Comparison of ENCODE assay signal across 8 mouse cellular contexts in genomic region chr6:31217060-31217541, GRCm38 (mm10).
DNase-seq lines count a peak whose midpoint lies in the region; ATAC-seq and TF ChIP-seq lines count a peak whose summit lies in the region.

No protein-coding gene starts in this region.

- peak overlapping the region; percentile 69 for H3K27ac ChIP-seq in bone marrow macrophage, adult 2 months (ENCODE audit: insufficient read depth, low read depth, low read length)
- H3K27ac ChIP-seq in intestine, postnatal 0 days (ENCODE audit: low read depth, low read length) = peak overlapping the region; percentile 11; the same call in 1 of the 2 replicates
- no peak overlapping the region for H3K27ac ChIP-seq in liver, embryonic 11.5 days (ENCODE audit: low read depth, low read length)
- peak overlapping the region; percentile 99 for H3K27ac ChIP-seq in olfactory bulb, adult 2 months (ENCODE audit: insufficient read depth, low read depth, low read length)

- peaks cover 18% of the 10 kb centered on the region for H3K4me1 ChIP-seq in lung, adult 2 months (ENCODE audit: control insufficient read depth, insufficient read depth, low read length)
- H3K4me1 ChIP-seq in bone marrow macrophage, adult 2 months (ENCODE audit: control insufficient read depth, insufficient read depth, low read length) = peaks cover 19% of the 10 kb centered on the region
- peaks cover 9% of the 10 kb centered on the region; the same call in 1 of the 2 replicates for H3K4me1 ChIP-seq in intestine, postnatal 0 days (replicated peaks; ENCODE audit: control insufficient read depth, insufficient read depth, low read length)
- H3K4me1 ChIP-seq in liver, embryonic 11.5 days (replicated peaks; ENCODE audit: control insufficient read depth, insufficient read depth, low read length) = peaks cover 18% of the 10 kb centered on the region
- peaks cover 9% of the 10 kb centered on the region; the same call in 1 of the 2 replicates for H3K4me1 ChIP-seq in olfactory bulb, adult 2 months (ENCODE audit: control insufficient read depth, insufficient read depth, low read length)

- WGBS in lung, adult 2 months = under 1% methylated on average over 20 of the region's 20 CpGs
- WGBS in intestine, postnatal 0 days = under 1% methylated on average over 20 of the region's 20 CpGs
- WGBS in liver, embryonic 11.5 days = 2% methylated on average over 20 of the region's 20 CpGs
- under 1% methylated on average over 20 of the region's 20 CpGs for WGBS in olfactory bulb, adult 2 months

- H3K27me3 ChIP-seq in intestine, postnatal 0 days (replicated peaks; ENCODE audit: control insufficient read depth, insufficient read depth, low read length) = peaks cover 47% of the 10 kb centered on the region
- peaks cover 61% of the 10 kb centered on the region for H3K27me3 ChIP-seq in liver, embryonic 11.5 days (replicated peaks; ENCODE audit: control insufficient read depth, insufficient read depth, low read length)

- H3K9ac ChIP-seq in intestine, postnatal 0 days (ENCODE audit: low read depth, low read length) = peak overlapping the region; percentile 38; the same call in 1 of the 2 replicates
- no peak overlapping the region for H3K9ac ChIP-seq in liver, embryonic 11.5 days (ENCODE audit: low read depth, low read length)

- peak overlapping the region; percentile 100 for H3K4me2 ChIP-seq in intestine, postnatal 0 days (replicated peaks; ENCODE audit: low read depth)
- peak overlapping the region; percentile 100 for H3K4me2 ChIP-seq in liver, embryonic 11.5 days

- no peaks in the 10 kb centered on the region for H3K9me3 ChIP-seq in intestine, postnatal 0 days (ENCODE audit: control insufficient read depth)
- H3K9me3 ChIP-seq in liver, embryonic 11.5 days (ENCODE audit: control insufficient read depth, low read length) = no peaks in the 10 kb centered on the region

- peak; percentile 70 for DNase-seq in lung, adult 2 months
- DNase-seq in lung, postnatal 25 days (ENCODE audit: low spot score) = no peak
- DNase-seq in gastrocnemius, postnatal 25 days = peak; percentile 45
- DNase-seq in liver, embryonic 11.5 days (ENCODE audit: low spot score) = peak; percentile 48

- 0 out of 2 replicates have a peak, but pooled peaks have one; percentile 8 for ATAC-seq in intestine, postnatal 0 days
- no peak for ATAC-seq in liver, embryonic 11.5 days (replicated peaks; ENCODE audit: low FRiP score)
- ATAC-seq in activated CD4-positive, CD25-positive, alpha-beta regulatory T cell, adult 4 months = no peak

- H3K4me3 ChIP-seq in lung, adult 2 months (replicated peaks; ENCODE audit: extremely low read depth, low read depth, low read length) = peak overlapping the region; percentile 95
- peak overlapping the region; percentile 89 for H3K4me3 ChIP-seq in bone marrow macrophage, adult 2 months (ENCODE audit: insufficient read depth, low read length)
- peak overlapping the region; percentile 65 for H3K4me3 ChIP-seq in intestine, postnatal 0 days (ENCODE audit: low read depth, low read length)
- H3K4me3 ChIP-seq in liver, embryonic 11.5 days (ENCODE audit: low read depth, low read length) = peak overlapping the region; percentile 75
- H3K4me3 ChIP-seq in olfactory bulb, adult 2 months (ENCODE audit: insufficient read depth, low read depth, low read length) = peak overlapping the region; percentile 98

- peak; percentile 39; the same call in 1 of the 2 replicates for TF ChIP-seq POLR2A in lung, adult 2 months (IDR thresholded peaks at IDR 0.05; ENCODE audit: borderline replicate concordance, extremely low read depth, low read depth, low read length)
- TF ChIP-seq POLR2A in bone marrow macrophage, adult 2 months (IDR thresholded peaks at IDR 0.05; ENCODE audit: borderline replicate concordance, low read depth, low read length) = no peak
- no peak for TF ChIP-seq POLR2A in olfactory bulb, adult 2 months (IDR thresholded peaks at IDR 0.05; ENCODE audit: insufficient read depth, low read depth, low read length)

- H3K36me3 ChIP-seq in intestine, postnatal 0 days (ENCODE audit: control insufficient read depth, insufficient read depth) = no peaks in the 10 kb centered on the region
- no peaks in the 10 kb centered on the region for H3K36me3 ChIP-seq in liver, embryonic 11.5 days (ENCODE audit: control insufficient read depth, insufficient read depth, low read length)

- TF ChIP-seq CTCF in lung, adult 2 months (IDR thresholded peaks at IDR 0.05; ENCODE audit: insufficient read depth, low read length) = no peak
- no peak for TF ChIP-seq CTCF in bone marrow macrophage, adult 2 months (IDR thresholded peaks at IDR 0.05; ENCODE audit: low read depth, low read length)
- TF ChIP-seq CTCF in intestine, postnatal 0 days (IDR thresholded peaks at IDR 0.05; ENCODE audit: low read depth) = no peak
- no peak for TF ChIP-seq CTCF in olfactory bulb, adult 2 months (IDR thresholded peaks at IDR 0.05; ENCODE audit: insufficient read depth, low read depth, low read length)
